Mouse (Mus musculus): ENCODE measurements around the gene Ntf5.
"Not testable (repeated sequence)": the region's sequence is repeated elsewhere in the genome, so short reads cannot be mapped to it uniquely, and the experiment has no call there.

Gene Ntf5

GRCm38 (mm10) chr7:45413113-45413863, at the start of gene Ntf5:
Ntf5 (plus strand) TSS chr7:45413695.
- peak; percentile 46 for DNase-seq (ENCODE audit: low spot score)

GRCm38 (mm10) chr7:45363983-45364382, 49.5 kb upstream of the Ntf5 start:
- no peak for DNase-seq (ENCODE audit: low spot score)

DNA sequence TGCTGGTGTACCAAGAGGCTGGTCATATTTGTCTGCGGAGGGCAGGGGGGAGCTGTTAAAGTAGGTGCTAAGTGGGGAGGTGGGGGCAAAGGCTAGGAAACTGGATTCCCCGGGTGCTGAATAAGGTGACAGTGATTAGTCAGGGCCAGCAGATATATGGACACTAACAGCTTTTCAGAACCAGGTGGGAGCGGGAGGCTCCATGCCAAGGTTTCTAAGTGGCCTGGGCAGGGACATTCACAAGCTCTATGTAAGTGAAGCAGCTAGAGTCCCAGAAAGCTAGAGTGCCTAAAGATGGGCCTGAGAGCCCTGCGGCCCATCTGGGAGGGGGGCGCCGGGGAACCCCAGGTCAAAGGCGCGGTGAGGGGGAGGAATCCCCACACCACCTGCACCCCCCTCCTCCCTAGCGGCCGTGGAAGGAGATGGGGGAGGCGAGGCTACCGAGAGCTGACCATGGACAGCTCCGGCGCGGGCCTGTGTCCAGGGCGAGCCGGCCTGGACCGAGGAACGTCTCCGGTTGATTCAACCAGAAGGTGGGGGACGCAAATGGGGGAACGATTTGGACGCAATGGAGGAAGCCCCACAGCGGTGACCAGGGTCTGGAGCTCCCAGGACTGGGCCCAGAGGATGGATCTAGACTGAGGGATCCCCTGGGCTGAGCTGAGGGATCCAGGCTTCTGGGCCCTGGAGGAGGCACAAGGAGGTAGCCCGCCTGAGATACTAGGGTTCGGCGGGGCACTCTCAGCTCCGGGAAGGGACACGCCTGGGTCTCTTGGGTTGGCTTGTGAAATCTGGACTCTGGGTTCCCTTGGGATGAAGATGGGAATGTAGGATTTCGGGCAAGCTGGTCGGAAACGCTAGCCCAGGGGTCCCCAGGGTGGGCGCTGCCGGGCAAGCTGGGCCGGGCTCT, 47.5 kb upstream of the Ntf5 start:
- peak; percentile 55 for DNase-seq (ENCODE audit: low spot score)

GRCm38 (mm10) chr7:45366652-45367019, 46.9 kb upstream of the Ntf5 start, which contains the start of gene Ppfia3:
Ppfia3 (minus strand) TSS chr7:45367019.
- no peak for DNase-seq (ENCODE audit: low spot score)

DNA sequence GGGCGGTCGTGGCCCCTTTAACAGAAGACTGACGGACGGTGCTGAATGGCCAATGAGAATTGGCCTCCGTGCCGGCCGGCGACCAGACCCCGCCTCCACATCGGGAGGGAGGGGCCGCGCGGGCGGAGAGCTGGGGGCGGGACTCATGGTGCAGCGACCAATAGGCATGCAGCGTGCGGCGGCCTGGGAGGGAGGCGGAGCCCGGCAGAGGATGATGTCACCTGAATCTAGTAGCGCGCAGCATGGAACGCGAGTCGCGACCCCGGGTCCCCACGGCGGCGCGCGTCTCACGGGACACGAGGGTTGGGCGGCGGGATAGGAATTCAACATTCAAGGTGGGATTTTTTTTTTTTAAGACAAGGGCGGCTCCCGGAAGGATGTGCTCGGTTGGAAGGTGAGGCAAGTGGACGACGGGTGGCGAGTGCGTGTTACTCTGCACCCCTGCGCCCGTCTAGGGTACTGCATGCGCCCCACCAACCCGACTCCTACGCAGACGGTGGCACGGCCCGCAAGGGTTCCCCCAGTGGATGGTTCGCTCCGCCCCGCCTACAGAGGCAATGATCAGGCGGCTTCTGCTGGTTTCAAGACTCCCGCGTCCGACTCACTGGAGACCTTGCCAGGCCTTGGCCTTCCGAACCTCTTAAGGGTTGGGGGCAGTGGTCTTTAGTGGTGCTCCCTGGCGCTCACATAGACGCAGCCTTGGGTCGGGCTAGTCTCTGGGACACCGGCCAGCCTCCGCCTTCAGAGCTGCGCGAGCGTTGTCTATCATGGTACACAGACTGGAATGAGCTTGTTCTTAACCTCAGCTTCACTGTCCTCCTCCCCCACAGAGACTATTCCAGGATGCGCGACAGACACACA, 46.2 kb upstream of the Ntf5 start:
- DNase-seq (ENCODE audit: low spot score), result peak; percentile 97

DNA sequence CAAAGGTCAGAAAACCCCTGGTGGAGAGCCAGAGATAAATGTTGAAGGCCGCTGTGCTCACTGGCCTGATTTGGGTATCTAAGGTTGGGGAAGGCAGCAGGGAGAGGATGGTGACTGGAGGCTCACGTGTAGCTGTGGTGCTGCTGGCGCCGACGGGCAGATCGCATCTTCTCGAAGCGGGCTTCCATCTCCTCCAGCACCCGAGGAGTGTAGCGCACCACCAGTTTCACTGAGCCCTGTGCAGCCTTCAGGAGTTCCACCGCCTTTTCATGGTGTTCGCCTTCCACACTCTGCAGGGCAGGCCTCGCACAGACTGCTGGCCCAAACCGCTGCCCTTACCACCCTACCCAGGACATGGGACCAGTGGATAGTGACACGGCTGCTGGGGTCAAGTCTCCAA, 45.3 kb upstream of the Ntf5 start:
- DNase-seq (ENCODE audit: low spot score), result no peak

DNA sequence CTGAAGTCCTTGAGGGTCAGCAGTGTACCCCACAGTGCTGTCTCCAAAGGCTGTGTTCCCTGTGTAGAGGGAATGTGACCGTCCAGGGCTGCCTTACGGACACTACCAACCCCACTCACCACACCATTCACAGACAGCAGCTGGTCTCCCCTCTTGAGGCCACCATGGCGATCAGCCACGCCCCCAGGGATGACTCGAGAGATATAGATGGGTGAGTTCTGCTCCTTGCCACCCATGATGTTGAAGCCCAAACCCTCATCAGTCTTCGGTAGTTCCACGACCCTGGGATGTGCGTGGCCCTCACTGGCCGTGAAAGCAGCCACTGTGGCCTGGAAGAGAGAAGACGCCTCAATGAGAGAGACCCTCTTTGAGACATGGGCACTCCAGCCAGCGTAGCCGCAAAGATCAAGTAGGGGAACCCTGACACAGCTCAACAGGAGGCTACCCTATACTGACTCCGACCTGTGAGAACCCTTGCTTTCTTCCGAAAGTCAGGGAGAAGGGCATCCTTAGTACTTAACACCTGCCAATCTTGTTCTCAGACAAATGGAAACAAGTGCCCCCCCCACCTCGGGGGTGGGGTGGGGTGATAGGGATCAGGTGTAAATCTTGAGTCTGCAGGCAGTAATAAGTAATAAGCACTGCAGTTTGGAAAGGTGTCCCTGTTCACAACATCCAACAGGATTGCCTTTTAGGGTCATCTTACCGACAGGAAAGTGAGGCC, 44.3 kb upstream of the Ntf5 start:
- DNase-seq (ENCODE audit: low spot score), result no peak

DNA sequence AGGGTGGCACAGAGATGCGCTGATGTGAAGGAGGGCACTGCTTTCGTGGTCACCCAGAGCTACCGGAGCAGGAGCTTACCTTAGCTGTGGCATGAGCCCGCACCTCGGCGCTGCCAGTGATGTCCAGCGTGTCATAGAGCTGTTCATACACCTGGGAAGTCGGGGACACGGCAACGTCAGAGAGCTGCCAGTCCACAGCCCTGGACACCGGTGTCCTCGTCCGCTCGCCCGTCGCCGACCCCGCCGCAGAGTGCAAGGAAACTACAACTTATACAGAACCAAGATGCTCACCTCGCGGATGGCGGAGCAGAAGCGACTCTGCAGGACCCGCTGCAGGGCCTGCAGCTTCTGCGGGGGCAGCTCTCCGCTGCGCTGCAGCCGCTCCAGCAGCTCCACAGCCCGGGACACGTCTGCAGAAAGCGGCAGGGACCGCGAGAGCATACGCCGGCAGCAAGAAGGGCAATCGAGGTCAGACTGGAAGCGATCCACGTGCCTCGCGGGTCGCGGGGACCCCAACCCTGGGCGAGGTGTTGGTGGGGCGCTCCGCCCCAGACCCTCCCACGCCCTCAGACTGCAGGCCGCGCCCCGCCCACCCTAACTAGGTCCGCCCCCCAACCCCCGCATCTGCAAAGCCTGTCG, 43.5 kb upstream of the Ntf5 start:
- no peak for DNase-seq (ENCODE audit: low spot score)

DNA sequence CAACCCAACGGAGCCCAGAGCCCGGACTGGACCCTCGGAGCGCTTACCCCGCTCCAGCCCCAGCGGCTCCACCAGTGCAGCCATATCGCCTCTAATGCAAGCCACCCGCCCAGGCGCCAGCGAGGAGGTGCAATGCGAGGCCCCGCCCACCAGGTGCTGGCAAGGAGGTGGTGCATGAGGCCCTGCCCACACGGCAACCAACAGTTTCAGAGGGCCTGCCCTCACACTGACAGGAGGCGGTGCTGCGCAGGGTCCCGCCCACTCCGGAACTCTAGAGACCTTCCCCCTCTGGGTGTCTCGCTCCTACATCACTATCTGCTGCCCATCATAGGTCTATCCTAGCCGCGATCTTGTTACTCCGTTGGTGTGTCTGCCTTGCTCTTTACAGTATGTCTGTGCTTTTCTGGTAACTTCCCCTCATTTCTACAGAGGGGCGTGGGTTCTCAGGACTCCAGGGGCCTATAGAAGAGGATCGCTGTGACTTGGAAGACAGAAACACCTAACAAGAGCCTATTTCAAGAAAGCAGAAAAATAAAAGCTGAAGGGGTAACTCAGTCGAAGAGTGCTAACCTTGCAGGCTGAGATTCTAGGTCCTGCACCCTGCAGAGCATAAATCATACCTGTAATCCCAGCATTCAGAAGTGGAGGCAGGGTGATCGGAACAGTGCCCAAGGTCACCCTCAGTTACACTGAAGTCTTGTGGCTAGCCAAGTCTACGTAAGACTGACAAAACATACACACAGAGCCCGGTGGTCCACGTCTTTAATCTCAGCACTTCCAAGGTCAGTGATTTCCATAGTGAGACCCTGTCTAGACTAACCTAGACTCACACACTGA, 42.8 kb upstream of the Ntf5 start, which contains the start of gene Lin7b:
Gene Lin7b, minus strand, starts transcription at position 109 of the 837 bp plus-strand sequence.
- DNase-seq (ENCODE audit: low spot score), result peak; percentile 82

DNA sequence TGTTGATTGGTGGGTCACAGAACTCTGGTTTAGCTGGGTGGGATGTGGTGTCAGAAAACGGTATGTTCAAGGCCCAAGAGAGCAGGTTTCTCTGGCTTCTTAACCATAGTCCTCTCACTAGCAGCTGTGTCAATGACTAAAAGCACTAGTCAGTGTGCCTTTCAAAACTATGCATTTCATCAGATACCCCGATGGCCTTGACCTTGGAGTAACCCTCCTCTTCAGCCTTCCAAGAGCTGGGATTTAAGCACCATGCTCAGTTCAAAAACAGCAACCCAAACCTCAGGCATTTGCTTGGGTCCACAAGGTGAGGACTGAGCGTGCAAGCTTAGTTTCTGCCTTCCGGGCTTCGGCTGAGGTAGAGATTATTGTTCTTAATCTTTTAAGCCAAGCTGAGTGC, 41.1 kb upstream of the Ntf5 start:
- no peak for DNase-seq (ENCODE audit: low spot score)

DNA sequence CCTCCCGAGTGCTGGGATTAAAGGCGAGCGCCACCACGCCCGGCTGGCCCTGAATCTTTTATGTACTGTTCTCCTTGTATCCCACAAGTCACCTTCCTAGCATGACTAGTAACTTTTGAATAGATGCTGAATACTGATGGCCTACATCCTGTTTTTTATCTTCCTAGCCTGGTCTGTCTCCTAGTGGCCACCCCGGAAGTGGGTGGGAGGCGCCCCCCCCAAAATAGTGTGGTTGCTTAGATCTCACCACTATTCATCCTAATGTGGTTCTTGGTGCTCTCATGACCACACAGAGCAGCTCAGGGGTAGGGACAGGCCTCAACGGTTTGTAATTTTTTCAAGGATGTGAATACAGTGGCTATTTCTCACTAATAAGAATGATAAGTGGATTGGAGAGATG, 38.9 kb upstream of the Ntf5 start:
- no peak for DNase-seq (ENCODE audit: low spot score)

GRCm38 (mm10) chr7:45376057-45376456, 37.4 kb upstream of the Ntf5 start:
- DNase-seq (ENCODE audit: low spot score), result no peak

DNA sequence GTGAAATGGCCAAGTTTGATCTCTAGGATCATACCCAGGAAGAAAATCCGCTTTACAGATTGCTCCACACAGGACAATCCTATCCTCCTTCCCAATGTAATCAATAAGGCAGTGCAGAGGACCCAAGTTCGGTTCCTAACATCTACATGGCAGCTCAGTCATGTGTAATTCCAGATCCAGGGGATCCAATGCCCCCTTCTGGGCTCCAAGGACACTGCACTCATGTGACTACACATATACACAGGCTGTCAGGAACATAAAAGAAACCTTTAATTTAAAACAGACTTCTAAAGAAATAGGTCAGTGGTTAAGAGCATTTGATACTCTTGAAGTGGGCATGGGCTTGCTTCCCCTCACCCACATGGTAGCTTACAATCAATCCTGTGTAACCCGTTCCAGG, 27.4 kb upstream of the Ntf5 start:
- no peak for DNase-seq (ENCODE audit: low spot score)

- DNase-seq (ENCODE audit: low spot score), result no peak
These were observed 18.4 kb upstream of the Ntf5 start for GRCm38 (mm10) chr7:45395129-45395541.

GRCm38 (mm10) chr7:45395578-45396336, 17.7 kb upstream of the Ntf5 start, which contains the start of gene Snrnp70:
Snrnp70 (minus strand) TSS chr7:45395742.
- DNase-seq (ENCODE audit: low spot score), result peak; percentile 100

DNA sequence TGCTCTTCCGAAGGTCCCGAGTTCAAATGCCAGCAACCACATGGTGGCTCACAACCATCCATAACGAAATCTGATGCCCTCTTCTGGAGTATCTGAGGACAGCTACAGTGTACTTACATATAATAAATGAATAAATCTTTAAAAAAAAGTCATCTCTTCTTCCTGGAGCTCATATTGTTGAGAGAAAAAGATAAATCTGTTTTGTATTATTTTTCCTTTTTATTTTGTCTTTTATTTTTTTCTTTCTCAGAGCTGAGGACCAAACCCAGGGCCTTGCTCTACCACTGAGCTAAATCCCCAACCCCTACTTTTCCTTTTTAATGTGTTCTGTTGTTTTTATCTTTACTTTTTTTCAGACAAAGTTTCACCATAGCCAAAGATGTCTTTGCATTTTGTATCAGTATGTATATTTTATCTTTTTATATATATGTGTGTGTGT, 17.1 kb upstream of the Ntf5 start:
- not testable (repeated sequence) for DNase-seq (ENCODE audit: low spot score)

DNA sequence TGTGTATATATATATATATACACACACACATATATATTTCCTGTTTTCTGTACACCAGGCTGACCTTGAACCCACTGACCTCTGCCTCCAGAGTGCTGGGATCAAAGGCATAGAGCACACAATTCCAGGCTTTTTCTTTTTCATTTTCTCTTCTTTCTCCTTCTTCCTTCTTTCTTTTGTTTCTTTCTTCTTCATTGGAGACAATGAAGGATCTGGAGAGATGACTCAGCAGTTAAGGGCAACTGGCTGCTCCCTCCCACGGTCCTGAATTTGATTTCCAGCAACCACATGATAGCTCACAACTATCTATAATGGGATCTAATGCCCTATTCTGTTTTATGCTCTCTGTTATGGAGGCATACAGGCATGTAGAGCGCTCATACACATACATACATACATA, 16.7 kb upstream of the Ntf5 start:
- DNase-seq (ENCODE audit: low spot score), result no peak

GRCm38 (mm10) chr7:45401521-45402085, 11.9 kb upstream of the Ntf5 start:
- no peak for DNase-seq (ENCODE audit: low spot score)
